Mouse (Mus musculus) cerebellum, postnatal 14 days (tissue): Measurements from ENCODE around the gene Slc25a36.
A peak's percentile ranks its signal among the peaks of the same experiment; 100 is the strongest.

Source experiments
- DNase-seq, 2 experiments: peaks; one replicate each; pipeline ENCODE4 v3.0.0; 2021; ENCODE audit warnings: mixed read lengths in 2 of 2

The Slc25a36 gene

DNA sequence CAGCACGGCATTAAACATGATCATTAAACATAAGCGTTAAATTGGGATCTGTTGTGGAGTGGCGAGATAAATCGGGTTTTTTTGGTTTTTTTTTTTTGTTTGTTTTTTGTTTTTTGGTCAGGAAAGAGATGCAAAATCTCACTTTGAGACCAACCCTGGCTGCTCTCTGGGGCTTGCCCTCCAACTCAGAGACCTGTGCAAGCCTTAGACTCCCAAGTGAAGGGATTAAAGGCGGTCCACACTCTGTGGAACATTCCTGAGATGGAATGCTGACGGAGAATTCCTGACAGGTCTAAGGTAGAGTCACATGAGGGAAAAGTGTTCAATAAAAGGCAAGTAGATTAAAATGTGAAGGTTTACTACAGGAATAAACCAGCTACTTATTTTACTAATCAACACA lies 549 bp upstream of the Slc25a36 start:
- DNase-seq = no peak

GRCm38 (mm10) chr9:97106481-97107160 lies 4.3 kb downstream of the Slc25a36 start:
- DNase-seq = no peak

- DNase-seq = no peak
These were observed 5.5 kb downstream of the Slc25a36 start for GRCm38 (mm10) chr9:97105400-97105985.

DNA sequence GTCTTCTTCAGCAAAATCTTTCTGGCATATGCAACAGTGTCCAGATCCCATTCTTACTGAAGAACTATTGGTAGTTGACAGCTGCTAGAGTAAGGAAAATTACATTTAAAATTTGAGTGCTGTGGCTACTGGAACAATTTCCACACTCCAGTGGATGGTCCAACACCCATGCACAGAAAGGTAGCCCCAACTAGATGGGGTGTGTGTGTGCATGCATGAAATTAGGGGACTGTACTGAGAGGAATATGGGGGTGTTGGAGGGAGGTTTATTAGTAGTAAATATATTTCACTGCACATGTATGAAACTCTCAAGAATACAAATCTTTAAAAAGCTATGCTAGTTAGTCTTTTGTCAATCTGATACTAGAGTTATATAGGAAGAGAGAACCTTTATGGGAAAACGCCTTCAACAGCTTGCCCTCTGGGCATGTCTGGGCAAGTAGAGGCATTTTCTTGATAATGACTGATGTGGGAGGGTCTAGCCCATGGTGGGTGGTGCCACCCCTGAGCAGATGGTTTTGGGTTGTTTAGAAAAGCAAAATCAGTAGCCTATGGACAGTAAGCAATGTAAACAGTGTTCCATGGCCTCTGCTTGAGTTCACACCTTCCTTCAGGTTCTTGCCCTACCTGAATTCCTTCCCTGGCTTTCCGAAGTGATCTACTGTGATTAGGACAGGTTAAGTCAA lies 7.4 kb downstream of the Slc25a36 start:
- no peak for DNase-seq

- no peak for DNase-seq
These were observed 12.0 kb downstream of the Slc25a36 start for GRCm38 (mm10) chr9:97098985-97099384.

GRCm38 (mm10) chr9:97096180-97096579 lies 14.8 kb downstream of the Slc25a36 start:
- no peak for DNase-seq

DNA sequence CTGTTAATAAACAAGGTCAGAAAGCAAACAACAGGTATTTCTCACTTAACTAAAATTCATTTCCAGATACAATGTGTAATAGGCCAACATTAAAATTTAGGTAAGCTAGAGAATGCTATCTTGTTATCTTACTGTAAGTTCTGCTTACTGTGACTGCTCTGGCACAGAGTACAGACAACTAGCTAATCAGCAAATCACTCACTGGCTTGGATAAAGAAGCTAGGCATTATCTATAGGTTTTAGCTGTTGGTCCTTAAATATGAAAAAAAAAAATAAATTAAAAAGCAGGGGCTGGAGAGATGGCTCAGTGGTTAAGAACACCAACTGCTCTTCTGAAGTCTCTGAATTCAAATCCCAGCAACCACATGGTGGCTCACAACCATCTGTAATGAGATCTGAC lies 23.1 kb downstream of the Slc25a36 start:
- DNase-seq = no peak

GRCm38 (mm10) chr9:97084628-97085027 lies 26.3 kb downstream of the Slc25a36 start:
- DNase-seq = no peak

DNA sequence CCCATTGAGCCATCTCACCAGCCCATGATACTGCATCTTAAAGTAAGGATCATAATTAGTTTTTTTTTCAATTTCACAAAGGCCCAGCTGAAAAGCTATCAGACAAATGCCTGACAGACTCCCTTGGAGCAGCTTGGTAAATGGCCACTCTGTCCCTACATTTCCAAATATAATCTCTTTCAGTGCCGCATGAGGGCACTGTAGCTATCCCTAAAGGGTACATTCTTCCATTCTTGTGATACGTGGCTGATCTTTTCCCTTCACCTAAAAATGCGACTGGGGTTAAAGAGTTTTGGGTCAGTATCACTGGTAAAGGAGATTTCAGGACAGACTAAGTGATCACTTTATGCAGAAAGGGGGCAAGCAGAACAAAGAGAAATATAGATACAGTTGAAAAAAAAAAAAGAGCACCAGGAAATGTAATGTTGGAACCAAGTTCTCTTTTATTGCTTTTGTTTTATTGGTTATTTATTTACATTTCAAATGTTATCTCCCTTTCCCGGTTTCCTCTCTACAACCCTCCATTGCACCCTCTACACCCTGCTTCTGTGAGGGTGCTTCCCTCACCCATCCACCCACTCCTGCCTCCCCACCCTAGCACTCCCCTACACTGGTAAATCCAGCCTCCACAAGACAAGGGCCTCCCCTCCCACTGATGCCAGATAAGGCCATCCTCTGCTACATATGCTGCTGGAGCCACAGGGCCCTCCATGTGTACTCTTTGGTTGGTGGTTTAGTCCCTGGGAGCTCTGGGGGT lies 29.7 kb downstream of the Slc25a36 start:
- DNase-seq = no peak

DNA sequence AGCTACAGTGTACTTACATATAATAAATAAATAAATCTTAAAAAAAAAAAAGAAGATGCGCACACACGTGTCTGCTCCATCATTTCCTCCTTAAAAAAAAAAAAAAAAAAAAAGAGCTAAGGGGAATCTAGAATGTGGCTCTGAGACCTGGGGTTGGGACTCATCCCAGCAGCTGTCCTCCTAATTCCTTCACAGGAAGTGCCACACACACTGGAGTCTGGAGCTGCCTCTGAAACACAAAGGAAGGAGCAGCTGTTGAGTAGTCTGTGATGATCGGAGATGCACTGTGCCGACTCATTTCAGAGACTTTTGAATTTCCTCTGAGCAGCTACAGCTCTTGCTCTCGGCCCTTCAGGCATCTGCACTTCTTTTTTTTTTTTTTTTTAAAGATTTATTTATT lies 41.0 kb downstream of the Slc25a36 start:
- DNase-seq = no peak

DNA sequence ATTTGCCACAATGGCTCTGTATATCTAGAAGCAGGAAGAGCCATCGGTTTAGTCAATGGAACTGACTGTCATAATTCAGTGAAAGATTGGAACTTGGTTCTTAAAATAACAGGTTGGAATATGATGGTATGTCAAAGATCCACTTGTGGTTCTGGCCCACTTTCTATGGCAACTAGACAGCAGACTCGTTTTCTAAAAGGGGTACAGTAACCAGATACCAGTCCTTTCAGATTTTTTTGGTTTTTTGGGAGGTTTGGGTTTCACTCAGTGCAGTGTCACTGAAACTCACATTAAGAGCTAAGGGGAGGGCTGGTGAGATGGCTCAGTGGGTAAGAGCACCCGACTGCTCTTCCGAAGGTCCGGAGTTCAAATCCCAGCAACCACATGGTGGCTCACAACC lies 41.5 kb downstream of the Slc25a36 start:
- no peak for DNase-seq

DNA sequence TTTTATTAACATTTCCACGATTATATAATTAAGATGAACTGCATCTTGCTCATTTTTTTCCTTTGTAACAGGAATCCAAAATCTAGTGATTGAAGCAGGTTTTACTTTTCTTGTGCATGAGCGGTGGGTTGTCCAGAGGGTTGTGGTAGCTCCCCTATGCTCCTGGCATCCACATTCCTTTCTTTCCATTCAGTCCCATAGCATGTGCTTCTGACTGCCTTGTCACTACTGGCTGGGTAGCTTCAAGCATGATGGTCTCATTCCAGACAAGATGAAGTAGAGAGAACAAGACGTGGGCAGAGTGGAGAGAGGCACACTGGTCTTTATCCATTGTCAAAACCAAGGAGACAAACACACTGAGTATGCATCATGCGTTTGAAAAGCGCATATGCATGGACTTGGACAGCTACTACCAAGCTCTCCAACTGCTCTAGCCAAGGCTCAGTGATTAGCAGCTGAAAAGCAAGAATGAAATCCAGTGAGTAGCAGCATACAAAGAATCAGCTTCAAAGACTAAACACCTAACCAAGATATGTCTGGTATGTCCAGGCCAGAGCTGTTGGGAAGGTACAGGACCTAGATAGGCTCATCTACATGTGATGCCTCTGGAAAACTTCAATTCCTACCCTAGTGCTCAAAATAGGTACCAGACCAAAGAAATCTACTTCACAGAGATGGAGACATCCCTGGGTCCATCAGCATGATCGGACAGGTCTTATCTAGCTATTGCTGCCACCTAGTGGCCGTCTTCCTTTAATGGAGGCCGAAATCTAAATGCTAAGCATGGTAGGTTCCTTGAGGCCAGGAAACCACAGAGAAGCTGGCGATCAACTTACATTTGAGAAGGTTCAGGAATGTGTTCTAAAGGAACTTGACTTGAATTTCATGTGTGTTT lies 42.5 kb downstream of the Slc25a36 start:
- peak; percentile 93 to 97 for DNase-seq

GRCm38 (mm10) chr9:97067761-97068160 lies 43.2 kb downstream of the Slc25a36 start:
- no peak for DNase-seq

DNA sequence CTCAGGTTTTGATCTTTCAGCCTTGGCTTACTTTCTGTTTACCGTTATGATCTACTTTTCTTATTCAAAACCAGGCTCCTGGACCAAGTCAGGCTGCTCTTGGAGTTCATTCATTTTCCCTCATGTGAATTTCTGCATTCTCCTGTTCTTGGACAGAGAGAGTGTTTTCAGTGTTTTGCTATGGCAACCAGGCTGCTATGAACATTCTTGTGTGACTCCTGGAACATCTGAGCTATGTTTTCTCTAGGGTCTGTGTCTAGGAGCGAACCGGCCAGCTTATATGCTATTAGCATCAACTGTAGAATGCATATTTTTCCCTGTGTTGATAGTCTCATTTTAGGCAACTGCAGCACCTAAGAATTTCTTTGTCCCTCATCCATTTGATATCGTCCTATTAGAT lies 45.1 kb downstream of the Slc25a36 start:
- DNase-seq = no peak

GRCm38 (mm10) chr9:97065216-97065615 lies 45.7 kb downstream of the Slc25a36 start:
- no peak for DNase-seq

DNA sequence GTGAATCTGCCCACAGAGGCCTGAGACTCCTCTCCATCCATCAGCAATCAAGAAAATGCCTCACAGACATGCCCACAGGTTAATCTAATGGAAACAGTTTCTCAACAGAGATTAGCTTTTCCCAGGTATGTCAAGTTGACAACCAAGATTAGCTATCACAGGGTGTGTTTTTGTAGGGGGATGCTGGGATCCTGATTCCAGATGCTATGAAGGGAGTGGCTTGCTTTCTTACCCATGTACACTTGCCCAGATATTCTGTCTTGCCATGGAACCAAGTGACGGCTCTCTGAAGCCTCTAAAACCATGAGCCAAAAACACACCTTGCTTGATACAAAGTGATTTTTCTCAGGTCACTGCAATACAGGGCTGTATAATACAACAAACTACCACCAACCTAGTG lies 46.8 kb downstream of the Slc25a36 start:
- DNase-seq = no peak

- DNase-seq = no peak
These were observed 49.3 kb downstream of the Slc25a36 start for GRCm38 (mm10) chr9:97061696-97062095.

GRCm38 (mm10) chr9:97056541-97057338 lies 54.2 kb downstream of the Slc25a36 start:
- DNase-seq = no peak

DNA sequence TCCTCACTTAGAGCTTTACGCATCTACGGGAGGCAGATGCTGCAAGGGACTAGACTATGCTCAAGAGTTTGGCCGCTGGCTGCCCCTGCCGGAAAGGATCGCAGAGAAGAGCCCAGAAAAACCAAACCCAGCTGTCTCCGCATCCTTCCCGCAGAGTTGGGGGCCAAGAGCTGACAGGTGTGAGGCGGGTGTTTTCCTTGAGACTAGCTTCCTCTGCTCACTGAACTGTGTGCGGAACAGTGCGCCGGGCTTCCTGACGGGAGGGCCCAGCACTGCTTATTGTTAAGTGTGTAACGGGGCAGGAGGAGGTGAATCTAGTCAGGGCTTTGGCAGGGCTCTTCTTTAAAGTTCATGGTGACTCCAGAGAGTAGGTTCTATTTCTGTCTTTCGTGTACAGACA lies 55.1 kb downstream of the Slc25a36 start:
- DNase-seq = no peak

GRCm38 (mm10) chr9:97051176-97051575 lies 59.8 kb downstream of the Slc25a36 start:
- no peak for DNase-seq

- DNase-seq = no peak
These were observed 64.7 kb downstream of the Slc25a36 start for GRCm38 (mm10) chr9:97046240-97046639.

GRCm38 (mm10) chr9:97041633-97042032 lies 69.3 kb downstream of the Slc25a36 start:
- DNase-seq = no peak
